Mouse (Mus musculus): ENCODE results near the gene Phb2.
"Not testable (repeated sequence)": the region's sequence is repeated elsewhere in the genome, so short reads cannot be mapped to it uniquely, and the experiment has no call there.

Phb2 gene

DNA sequence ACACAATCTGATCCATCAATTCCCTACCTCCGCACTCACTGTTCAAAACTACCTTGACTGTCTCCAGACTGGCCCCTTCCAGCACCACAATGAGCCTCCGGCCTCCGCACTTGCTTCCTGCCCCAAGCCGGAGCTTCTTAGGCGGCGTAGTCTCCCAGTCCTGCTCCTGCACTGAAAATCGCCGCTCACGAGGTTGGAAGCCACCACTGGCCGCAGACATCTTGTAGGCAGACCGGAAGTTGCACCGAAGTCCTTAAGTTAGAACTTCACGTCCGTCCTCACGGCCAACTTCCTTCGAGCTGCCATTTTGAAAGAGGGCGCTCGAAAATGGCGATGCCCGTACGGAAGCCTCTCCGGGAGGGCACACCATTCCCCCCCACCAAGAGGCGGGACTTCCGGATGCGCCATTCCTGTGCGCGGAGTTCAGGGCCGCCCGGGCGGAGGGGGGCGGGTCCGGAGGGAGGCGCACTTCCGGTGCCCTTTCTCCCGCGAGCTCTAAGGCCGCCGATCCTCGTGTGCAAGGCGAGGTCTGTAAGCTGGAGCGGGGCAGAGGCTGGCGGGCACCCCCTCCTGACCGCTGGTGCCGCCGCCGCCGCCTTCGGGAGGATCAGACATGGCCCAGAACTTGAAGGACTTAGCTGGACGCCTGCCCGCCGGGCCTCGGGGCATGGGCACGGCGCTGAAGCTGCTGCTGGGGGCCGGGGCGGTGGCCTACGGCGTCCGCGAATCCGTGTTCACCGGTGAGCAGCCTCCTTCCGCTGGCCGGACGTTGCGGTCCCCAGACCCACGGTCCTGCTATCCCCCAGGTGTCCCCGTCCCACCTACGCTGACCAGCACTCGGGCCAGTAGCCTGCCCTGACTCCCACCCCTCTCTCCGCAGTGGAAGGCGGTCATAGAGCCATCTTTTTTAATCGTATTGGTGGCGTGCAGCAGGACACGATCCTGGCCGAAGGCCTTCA, at the start of gene Phb2, which contains the start of gene Emg1:
Gene Phb2, plus strand, starts transcription at position 513 of the 959 bp plus-strand sequence.
Gene Emg1, minus strand, starts transcription at position 355 of the 959 bp plus-strand sequence.
- CTCF ChIA-PET = interaction anchor here (1.3 kb wide), 1 partner anchor 33 kb away, joined by 3 read pairs; no protein-coding TSS in a partner anchor

DNA sequence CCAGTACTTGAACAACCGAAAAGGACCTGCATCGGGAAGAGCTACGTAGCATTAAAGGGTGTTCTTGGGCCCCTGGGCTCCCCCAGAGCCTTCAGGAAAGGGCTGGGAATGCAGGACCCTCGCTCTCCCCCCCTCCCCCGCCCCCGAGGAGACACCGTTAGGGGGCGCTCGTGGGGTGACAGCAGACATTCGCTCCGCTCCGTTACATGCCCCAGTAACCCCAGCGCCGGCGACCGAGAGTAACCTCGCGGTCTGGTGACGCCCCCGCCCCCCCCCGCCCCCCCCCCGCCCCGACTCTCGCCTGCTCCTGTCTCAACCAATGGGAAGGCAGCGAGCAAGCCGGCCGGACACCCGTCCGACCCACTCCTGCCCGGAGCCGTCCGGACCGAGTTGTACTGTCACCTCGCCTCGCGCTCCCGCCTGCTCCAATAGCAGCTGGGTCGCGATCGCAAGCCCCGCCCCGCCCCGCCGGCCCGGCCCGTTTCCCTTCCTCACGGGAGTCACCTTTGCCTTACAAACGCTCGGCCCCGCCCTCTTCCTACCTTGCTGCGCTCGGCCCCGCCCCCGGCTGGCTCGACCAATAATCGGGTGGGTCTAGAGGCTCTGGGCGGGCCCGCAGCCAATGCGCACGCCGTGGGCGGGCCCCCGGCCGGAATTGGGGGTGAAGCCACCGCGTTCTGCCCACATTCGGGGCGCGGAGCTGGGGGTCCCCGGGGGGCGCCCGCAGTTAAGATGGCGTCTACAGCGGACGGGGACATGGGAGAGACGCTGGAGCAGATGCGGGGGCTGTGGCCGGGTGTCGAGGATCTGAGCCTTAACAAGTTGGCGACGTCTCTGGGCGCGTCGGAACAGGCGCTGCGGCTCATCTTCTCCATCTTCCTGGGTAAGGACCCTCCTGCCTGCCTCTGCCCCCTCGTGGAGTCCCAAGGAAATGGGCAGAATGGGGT, 49.4 kb upstream of the Phb2 start, which contains the start of gene Lpcat3:
Gene Lpcat3, plus strand, starts transcription at position 551 of the 947 bp plus-strand sequence.
- CTCF ChIA-PET = interaction anchor here (1.1 kb wide), 1 partner anchor 33 kb away, joined by 3 read pairs; no protein-coding TSS in a partner anchor

DNA sequence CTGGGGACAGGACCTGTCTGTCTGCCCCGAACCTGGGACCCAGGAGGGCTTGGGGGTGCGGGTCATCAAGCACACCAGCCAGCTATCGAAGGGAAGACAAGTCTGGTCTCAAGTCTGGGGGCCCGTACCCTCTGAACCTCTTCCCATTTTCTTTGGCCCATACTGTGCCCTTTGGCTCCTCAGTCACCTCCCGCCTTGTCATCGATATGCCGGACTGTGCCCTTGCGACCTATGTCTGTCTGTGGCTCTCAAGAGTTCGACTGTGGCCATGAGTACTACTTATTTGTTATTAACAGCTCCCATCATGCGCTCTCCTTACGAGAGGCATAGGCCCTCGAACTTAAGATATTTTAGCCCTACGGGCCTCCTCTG, 48.7 kb upstream of the Phb2 start:
- CTCF ChIA-PET = interaction anchor here (1.1 kb wide), 1 partner anchor 32 kb away, joined by 3 read pairs; no protein-coding TSS in a partner anchor

DNA sequence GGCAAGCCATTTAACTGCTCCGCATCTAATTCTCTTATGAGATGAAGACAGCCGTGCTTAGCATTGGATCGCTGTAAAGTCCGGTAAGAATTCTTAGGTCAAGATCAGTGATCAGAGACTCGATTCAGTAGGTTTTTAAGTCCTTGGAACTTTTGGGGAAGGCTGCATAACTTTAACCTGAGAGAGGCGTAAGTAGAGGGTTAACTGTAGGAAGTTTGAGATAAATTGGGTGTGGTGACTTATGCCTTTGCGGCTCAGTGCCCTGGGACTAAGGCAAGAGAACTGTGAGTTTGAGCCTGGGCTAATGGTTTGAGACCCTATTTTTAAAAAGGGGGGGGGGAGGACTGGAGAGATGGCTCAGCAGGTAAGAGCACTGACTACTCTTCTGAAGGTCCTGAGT, 47.9 kb upstream of the Phb2 start:
- CTCF ChIA-PET = no interaction called here

DNA sequence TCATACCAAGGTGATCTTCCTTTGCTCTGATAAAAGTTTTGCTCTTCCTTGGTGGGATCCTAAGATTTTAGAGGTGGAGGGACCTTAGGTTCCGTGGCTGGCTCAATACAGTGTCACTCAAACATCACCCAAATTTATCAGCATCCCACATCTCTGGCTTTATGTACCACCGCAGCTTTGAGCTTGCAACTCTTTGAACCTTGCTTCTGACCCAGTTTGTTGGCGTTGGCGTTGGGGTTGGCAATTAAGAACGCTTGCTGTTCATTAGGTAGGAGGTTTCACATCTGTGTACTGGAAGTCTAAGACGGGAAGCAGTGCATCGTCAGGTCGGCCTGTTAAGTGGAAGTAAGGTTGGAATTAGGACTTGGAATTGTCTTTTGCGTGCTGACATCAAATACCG, 47.1 kb upstream of the Phb2 start:
- CTCF ChIA-PET = no interaction called here

DNA sequence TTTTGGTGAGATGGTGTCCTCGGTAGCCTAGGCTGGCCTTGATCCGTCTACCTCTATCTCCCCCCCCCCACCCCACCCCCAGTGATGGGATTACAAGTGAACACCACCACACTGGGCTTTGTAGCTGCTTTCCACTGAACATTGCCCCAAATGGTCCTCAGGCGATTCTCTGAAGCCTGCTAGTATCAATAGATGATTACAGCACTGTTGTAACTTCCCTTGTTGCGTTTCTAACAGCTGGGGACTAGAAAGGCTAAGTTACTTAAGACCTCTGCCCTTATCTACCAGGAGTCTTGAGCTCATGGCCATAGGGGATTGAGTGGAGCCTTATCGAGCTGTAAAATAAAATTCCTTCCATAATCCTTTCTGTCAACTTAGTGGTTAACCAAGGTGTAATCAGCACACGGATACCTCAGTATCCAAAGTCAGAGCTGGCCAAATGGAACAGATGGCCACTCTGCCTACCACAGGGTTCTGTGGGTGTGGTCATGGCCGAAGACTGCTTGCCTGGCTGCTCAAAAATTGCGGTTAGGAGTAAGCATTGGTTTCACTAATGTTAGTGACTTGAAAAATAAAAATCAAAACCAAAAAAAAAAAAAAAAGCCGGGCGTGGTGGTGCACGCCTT, 42.8 kb upstream of the Phb2 start:
- CTCF ChIA-PET = no interaction called here

DNA sequence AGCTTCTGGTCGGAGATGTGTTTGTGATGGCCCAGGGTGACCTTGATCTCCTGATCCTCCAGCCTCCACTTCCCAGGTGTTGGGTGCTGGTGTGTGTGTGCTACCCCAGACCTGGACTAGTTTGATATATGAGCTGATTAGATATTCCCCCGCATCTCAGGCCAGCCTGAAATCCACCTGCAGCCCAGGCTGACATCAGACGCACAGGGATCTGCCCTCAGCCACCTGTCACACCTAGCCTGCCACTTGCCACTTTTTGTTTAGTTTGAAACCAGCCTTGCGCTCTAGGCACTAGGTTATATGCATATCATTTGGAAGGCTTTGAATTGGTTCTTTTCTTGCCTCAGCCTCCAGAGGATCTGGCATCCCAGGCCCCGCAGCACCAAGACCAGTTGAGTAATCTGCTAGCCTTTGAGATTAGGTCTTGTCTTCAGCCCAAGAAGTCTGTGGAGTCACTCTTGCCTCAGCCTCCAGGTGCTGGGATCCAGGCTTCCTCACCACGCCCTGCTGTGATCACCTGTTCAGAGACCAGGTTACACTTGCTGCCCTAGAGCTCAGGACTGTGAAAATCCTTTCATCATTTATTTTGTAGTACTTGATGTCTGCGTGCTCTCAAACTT, 41.7 kb upstream of the Phb2 start:
- CTCF ChIA-PET = no interaction called here

DNA sequence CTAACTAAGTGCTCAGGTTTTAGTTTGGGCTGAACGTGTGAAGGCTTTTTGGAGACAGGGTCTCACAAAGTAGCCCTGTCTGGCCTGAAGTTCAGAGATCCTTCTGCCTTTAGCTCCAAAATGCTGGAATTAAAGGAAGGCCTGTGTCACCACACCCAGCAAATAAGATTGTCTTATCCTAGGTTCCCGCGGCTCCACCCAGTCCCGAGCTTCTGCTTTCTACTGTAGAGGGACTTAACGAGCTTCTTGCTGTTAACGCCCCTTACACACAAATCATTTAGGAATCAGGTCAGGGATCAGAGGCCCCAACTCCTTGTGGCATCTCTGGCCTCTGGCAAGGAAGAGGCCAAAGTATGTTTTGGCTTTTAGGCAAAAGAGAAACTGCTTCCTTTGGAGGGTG, 40.0 kb upstream of the Phb2 start:
- CTCF ChIA-PET = interaction anchor here (0.7 kb wide), 1 partner anchor 20 kb away, joined by 5 read pairs; no protein-coding TSS in a partner anchor

DNA sequence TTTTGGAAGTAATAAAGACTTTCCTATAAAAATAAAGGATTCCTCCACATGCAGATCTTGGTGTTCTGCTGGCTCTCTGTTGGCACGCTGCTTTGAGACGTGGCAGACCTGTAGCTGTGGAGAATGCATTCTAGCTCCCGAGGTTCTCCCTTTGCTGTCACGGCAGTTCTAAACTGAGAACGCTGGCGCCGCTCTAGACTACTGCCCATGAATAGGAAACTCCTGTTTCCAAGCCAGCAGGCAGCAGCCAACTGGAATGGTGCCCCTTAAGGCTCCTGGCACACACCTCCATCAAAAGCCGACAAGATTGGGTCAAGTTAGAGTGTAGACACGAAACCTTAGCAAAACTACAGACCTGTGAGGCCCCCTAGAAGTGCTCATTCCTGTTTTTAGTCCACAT, 38.5 kb upstream of the Phb2 start:
- CTCF ChIA-PET = interaction anchor here (0.7 kb wide), 1 partner anchor 35 kb away, joined by 3 read pairs; no protein-coding TSS in a partner anchor

DNA sequence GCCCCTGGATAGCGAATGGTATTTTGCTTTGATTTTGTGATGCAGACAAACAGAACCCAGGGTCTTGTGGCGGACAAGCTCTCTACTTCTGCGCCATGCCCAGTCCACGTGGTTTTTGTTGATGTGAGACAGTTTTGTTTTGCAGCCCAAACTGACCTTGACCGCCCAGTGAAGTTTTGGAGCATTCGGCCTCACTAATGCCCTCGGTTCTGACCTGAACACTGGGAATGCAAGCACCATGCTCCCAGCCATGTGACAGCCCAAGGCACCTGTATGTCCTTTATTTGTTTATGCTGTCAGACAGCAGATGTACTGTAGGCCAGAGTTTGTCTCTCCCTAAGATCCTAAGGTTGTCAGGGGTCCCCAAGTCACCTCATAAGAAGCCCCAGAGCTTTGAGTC, 37.5 kb upstream of the Phb2 start:
- CTCF ChIA-PET = interaction anchor here (0.7 kb wide), 1 partner anchor 34 kb away, joined by 3 read pairs; no protein-coding TSS in a partner anchor

DNA sequence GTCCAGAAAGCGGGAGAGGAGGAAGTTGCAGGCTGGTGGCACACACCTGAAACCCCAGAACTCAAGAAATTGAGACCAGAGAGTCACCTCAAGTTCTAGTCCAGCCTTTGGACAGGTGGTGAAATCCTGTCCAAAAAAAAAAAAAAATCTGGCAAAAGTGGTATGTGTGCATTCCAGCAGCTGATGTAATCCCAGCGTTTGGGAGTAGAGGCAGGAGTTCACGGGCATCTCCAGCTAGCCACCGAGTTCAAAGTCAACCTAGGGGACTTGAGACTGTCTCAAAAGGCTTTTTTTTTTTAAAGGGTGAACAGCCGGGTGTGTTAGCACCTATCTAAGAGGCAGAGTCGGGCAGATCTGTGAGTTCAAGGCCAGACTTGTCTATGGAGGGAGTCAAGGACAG, 36.0 kb upstream of the Phb2 start:
- CTCF ChIA-PET = no interaction called here

DNA sequence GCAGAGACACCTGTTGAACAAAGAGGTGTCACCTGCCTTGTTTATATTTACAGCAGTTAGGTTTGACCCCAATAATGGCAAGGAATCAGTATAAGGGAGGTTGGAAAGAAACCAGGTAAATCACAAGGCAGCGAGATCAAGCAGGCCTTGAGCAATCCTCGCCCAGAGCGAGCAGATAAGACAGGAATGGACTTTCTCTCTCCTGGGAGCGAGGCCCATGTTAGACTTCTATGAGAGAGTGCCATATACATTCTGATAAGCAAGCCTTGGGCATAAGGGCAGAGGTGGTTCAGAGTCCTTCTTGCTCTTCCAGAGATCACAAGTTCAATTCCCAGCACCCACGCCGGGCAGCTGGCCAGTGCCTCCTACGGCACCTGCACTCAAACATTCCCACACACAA, 33.4 kb upstream of the Phb2 start:
- CTCF ChIA-PET = no interaction called here

DNA sequence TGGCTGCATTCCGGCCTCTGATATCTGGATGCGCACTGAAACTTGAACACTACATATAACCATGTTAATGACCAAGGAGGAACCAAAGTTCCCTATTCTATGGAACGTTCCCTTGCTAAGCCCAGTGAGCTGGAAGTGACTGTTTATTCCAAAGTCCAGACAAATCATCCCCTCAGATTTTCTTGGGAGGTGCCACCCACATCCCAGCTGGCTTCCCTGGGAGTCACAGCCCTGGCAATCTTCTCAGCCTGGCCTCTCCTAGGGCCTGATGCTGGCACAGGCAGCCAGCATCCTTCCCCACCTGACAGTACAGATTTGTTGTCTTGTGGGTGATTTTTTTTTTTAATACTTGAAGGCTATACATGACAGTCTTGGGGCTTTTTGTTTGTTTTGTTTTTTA, 32.6 kb upstream of the Phb2 start:
- CTCF ChIA-PET = no interaction called here

DNA sequence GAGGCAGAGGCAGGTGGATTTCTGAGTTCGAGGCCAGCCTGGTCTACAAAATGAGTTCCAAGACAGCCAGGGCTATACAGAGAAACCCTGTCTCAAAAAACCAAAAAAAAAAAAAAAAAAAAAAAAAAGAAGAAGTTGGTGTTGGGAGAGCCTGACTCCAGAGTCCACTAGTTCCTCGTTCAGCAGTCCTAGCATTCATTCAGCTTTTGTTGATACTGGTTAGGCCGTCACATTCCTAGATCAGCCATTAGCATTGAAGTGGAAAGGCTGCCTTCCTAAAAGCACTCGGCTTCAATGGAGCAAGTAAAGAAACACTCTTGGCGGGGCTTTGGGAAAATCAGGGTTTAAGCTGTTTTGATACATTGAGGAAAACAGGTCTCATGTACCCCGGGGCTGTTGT, 29.8 kb upstream of the Phb2 start:
- CTCF ChIA-PET = not testable (repeated sequence)

DNA sequence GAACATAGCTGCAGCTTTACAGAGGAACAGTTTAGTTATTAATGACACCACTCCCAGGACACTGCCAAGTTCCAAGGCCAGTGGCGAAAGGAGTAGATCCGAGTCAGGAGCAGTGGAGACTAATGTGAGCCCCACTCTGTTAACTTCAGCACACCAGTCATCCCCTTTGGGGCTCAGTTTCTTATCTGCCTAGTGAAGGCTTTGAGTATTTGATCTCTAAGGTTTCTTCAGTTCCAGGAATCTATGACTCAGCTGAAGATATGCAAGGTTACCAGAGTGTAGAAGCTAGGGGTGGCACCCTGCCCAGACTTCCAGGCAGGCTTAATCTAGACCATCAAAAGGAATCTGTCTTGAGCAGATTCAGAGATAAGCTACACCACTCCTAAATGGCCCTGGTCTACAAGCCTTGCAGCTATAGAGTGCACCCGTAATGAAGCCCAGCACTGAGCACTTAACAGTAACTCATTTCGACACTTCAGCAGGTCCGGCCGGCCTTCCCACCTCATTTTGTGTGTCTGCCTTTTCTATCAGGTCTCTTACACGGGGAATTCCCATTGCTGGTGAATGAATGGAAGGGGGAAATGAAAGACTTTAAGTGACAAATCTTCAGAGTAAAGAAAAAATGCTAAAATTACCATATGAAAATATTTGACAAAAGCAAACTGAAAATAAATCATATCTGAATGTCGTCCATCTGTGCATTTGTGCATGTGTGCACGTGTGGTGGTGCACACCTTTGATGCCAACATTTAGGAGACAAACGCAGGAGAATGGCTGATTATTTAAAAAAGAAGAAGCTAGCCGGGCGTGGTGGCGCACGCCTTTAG, 28.3 kb upstream of the Phb2 start:
- CTCF ChIA-PET = interaction anchor here (0.9 kb wide), 1 partner anchor 19 kb away, joined by 3 read pairs; no protein-coding TSS in a partner anchor

DNA sequence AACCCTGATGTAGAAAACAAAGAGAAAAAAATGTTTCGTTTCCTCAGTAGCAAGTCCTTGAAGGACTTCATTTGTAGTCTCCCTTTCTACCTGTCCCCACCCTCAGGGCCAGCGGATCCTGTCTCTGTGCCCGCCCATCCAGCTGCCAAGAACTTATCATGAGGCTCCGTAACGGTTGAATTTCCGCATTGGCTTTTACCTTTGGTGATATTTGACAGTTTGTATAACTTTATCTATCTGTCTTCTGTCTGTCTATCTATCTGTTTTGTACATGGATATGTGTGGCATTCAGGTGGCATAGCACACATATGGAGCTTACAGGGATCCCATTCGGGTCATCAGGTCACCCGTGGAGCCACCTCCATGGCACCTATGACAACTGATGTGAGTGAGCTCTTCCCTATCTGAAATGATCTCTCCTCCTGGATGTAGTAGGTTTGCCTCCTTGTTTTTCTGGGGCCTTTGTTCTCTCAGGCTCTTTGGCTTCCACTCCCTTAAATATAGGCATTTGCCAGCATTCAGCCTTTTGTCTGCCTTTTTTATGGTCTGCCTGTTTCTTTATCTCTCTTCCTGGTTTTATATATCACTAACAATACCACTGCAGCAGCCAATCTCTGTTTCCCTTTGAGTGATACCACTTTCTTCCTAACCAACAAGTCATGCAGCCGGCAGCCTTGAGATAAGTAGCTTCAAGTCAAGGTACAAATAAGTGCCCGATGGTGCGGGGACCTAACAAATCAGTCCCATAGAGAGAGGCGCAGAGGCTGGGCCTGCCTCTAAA, 26.3 kb upstream of the Phb2 start:
- CTCF ChIA-PET = no interaction called here

DNA sequence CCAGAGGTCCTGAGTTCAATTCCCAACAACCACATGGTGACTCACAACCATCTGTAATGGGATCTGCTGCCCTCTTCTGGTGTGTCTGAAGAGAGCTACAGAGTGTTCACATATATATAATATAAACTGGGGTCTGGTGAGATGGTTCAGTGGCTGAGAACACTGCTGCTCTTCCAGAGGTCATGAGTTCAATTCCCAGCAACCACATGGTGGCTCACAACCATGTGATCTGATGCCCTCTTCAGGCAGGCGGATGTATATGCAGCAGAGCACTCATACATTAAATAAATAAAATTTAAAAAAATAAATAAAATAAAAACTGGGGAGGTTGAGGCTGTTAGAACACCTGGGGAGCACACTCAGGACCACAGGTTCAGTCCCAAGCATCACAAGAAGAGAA, 25.5 kb upstream of the Phb2 start:
- CTCF ChIA-PET = not testable (repeated sequence)

DNA sequence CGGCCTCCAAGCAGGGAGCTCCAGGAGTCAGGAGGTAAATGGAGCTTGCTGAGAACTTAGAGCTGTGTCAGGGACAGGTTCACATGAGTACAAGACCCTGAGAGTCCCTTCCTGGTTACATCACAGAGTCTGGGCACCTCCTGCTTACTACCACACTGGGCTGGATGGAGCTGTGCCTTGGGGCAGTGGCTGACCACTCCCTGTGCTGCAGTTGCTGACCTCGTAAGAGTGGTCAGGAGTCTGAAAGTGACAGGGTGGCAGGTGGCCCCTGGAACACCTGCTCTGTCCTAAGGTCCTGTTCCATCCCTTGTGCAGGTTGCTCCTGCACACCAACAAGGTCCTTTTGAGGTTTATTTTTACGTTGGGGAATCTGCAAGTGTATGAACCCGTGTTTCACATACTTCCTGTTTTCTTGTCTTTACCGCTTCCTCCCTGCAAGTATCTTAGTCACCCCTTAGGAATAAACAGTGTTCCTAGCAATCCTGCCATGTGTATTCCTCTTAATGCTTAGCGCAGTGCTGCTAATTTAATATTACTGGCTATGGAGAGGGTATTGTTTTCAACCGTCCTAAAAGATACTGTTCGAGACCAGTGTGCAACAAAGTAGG, 23.9 kb upstream of the Phb2 start:
- CTCF ChIA-PET = interaction anchor here (0.6 kb wide), 1 partner anchor 97 kb away, joined by 3 read pairs; no protein-coding TSS in a partner anchor

DNA sequence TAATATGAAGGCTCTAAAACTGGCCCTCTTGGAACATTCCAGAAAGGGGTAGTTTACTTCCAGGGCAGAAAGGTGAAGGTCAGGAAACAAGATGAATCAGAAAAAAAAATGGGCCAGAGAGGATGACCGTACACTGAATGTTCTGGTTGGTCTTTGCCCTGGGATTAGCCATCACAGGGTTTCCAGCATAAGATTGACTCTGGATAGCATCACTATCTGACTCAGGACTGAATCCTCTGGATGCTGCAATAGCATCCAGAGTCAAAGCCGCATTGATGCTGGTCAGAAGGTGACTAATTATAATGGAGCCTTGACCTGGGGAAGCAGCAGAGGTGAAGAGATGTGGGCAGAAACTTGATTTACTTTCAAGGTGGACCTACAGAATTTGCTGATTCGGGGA, 23.1 kb upstream of the Phb2 start:
- CTCF ChIA-PET = no interaction called here

All from spleen, embryonic (tissue).